Mouse (Mus musculus): ENCODE data around the gene Boc.

DNA sequence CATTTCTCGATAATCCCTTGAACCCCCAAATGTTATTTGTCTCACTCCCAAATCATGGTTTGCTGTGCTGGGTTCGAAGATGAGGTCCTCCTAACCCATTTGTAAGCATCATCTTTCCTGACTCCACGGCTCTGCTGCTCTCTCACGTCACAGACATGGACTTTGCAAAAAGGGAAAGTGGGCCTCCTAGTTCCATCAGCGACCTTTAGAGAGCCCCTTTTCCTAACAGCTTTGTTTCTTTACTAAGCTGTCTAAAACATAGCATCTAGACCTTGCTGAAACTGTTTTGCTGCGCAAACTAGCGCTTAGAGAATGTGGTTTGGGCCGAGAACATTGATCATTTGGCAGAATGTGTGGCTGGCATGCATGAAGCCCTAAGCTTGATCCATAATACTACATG is 19.1 kb downstream of the Boc start:
- TF ChIP-seq TAL1 (IDR thresholded peaks at IDR 0.05; ENCODE audit: low read length) (no peak), GATA1 (IDR thresholded peaks at IDR 0.05; ENCODE audit: low read length) (no peak)
